Mouse (Mus musculus): ENCODE results near the gene Mocs1. TPM values are rescaled to one million over a fixed set of nuclear protein-coding genes. Genes with fewer than 3 reads are reported as not detected.
"Not testable (repeated sequence)": the region's sequence is repeated elsewhere in the genome, so short reads cannot be mapped to it uniquely, and the experiment has no call there.

Gene Mocs1
- polyA plus RNA-seq, 1 experiment, result 41.4 TPM

DNA sequence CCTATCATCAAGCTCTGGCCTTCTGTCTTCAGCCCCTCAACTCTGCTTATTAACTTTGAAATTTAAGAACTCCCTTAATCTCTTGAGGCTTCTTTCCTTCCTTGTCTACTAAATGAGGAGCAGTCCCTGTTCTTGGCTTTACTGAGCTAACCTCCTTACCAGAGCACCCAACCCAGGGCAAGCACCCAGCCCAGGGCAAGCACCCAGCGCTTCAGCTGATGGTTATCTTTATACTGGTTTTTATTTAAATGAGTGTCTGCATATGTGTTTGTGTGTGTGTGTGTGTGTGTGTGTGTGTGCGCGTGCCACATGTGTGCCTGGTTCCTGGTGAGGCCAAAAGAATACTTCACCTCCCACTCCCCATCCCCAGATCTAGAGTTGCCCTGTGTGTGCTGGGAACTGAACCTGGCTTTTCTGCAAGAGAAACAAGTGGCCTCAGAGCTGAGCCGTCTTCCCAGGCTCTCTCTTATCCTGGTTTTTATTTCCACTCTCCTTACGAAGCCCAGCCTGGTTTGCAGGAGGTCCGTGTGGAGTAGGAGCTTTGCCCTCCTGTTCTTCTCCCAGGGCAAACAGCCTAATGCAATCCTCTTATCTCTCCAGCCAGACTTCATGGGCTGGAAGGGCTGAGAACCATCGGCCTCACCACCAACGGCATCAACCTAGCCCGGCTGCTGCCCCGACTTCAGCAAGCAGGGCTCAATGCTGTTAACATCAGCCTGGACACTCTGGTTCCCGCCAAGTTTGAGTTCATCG is 10.8 kb downstream of the Mocs1 start:
- TF ChIP-seq POLR2A (IDR thresholded peaks at IDR 0.05; ENCODE audit: low read depth, low read length), result no peak
- TF ChIP-seq CTCF (conservative IDR thresholded peaks at IDR 0.05; ENCODE audit: insufficient read depth, insufficient read length, low read depth, low read length), result no peak
- no peaks in the 10 kb centered on the region for H3K27me3 ChIP-seq (replicated peaks; ENCODE audit: control insufficient read depth, insufficient read depth, low read length)
- H3K36me3 ChIP-seq (ENCODE audit: control insufficient read depth, insufficient read depth, low read length), result peaks cover 3% of the 10 kb centered on the region; the same call in 1 of the 2 replicates
- WGBS, result 89% methylated on average over 12 of the region's 12 CpGs
- no peak overlapping the region for H3K4me3 ChIP-seq (ENCODE audit: insufficient read depth, low read depth, low read length)
- H3K27ac ChIP-seq (ENCODE audit: insufficient read depth, low read depth, low read length), result no peak overlapping the region
- no peaks in the 10 kb centered on the region for H3K4me1 ChIP-seq (ENCODE audit: control insufficient read depth, insufficient read depth, low read length)
- DNase-seq, result no peak

DNA sequence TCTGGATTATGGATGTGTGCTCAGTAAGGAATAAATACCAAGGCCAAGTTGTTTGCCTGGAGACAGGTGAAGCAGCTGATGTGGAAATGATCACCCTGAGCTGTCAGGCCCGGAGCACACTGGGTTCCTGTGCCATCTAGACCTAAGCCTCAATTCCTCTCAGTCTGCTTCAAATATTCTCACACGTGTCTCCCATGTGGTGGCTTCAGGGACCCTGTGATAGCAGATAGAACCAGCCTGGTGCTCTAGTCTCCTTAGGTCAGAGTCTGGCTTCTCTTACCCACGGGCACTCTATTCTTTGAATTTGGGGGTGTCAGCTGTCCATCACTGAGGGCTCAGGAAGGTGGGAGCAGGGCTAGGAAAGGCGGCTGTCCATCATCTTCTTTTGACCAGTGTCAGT is 11.5 kb downstream of the Mocs1 start:
- H3K27me3 ChIP-seq (replicated peaks; ENCODE audit: control insufficient read depth, insufficient read depth, low read length), result no peaks in the 10 kb centered on the region
- H3K36me3 ChIP-seq (ENCODE audit: control insufficient read depth, insufficient read depth, low read length), result peaks cover 3% of the 10 kb centered on the region; the same call in 1 of the 2 replicates
- DNase-seq, result no peak
- no peak overlapping the region for H3K4me3 ChIP-seq (ENCODE audit: insufficient read depth, low read depth, low read length)
- H3K27ac ChIP-seq (ENCODE audit: insufficient read depth, low read depth, low read length), result no peak overlapping the region
- no peak for TF ChIP-seq CTCF (conservative IDR thresholded peaks at IDR 0.05; ENCODE audit: insufficient read depth, insufficient read length, low read depth, low read length)
- no peak for TF ChIP-seq POLR2A (IDR thresholded peaks at IDR 0.05; ENCODE audit: low read depth, low read length)
- no peaks in the 10 kb centered on the region for H3K4me1 ChIP-seq (ENCODE audit: control insufficient read depth, insufficient read depth, low read length)
- 93% methylated on average over 4 of the region's 4 CpGs for WGBS

DNA sequence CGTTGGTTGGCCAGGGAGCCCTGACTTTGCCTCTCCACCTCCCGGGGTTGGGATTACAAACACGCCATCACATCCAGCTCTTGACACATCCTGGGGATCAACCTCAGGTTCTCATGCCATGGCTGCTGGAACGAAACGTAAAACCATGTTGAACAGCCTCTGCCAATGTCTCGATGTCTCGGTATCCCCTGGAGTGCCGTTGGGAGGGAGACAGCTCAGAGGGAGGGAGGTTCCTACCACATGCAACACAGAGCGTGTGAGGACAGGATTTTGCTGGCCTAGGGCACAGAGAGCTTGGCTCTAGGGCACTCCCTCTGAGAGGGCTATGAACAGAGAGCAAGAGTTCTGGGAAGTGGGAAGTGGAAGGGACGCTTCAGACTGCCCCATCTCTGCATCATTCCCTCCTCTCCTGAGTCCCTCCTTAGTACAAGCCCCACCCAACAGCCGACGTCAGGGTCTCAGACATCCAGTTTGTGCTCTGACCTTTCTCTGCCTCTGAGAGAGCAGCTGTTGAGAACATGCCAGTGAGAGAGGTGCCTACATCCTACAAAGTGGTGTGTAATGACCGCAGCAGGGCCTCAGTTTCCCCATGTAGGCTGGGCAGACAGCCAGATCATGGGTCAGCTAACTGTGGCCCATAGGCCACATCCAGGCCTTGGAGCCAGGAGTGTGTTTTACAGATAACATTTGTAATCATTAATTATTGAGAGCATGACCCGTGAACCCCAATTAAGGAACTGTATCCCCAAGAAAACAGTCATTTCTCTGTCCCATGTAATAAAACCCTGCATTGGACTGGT is 12.4 kb downstream of the Mocs1 start:
- no peak for TF ChIP-seq POLR2A (IDR thresholded peaks at IDR 0.05; ENCODE audit: low read depth, low read length)
- no peak for TF ChIP-seq CTCF (conservative IDR thresholded peaks at IDR 0.05; ENCODE audit: insufficient read depth, insufficient read length, low read depth, low read length)
- WGBS, result 77% methylated on average over 14 of the region's 14 CpGs

DNA sequence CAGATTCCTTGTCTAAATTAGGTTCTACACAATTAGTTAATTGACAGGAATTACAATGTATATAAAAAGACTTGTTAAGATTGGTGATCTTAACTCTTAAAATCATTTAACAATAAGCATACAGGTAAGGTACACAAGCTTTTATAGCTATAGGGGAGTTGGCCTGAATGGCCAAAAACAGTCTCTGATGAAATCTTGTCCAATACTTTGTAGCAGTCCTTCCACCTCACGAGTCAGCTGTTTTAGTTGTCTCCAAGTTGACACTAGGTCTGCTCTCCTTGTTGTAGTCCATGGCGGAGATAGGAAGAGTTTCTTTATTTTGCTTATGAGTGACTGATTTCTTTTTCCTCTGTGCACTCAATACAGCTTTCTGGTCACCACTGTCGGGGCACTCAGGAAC is 14.7 kb downstream of the Mocs1 start:
- 56% methylated on average over 3 of the region's 3 CpGs for WGBS
- H3K27ac ChIP-seq (ENCODE audit: insufficient read depth, low read depth, low read length); H3K4me3 ChIP-seq (ENCODE audit: insufficient read depth, low read depth, low read length); H3K36me3 ChIP-seq (ENCODE audit: control insufficient read depth, insufficient read depth, low read length); DNase-seq; H3K4me1 ChIP-seq (ENCODE audit: control insufficient read depth, insufficient read depth, low read length); H3K27me3 ChIP-seq (replicated peaks; ENCODE audit: control insufficient read depth, insufficient read depth, low read length): not testable (repeated sequence)

More for the DNA sequence above, 12.4 kb downstream of the Mocs1 start:
- Histone ChIP-seq H3K4me1 (ENCODE audit: control insufficient read depth, insufficient read depth, low read length) (no peaks in the 10 kb centered on the region), H3K36me3 (ENCODE audit: control insufficient read depth, insufficient read depth, low read length) (peaks cover 3% of the 10 kb centered on the region; the same call in 1 of the 2 replicates), H3K27me3 (replicated peaks; ENCODE audit: control insufficient read depth, insufficient read depth, low read length) (no peaks in the 10 kb centered on the region), H3K4me3 (ENCODE audit: insufficient read depth, low read depth, low read length) (no peak overlapping the region), H3K27ac (ENCODE audit: insufficient read depth, low read depth, low read length) (no peak overlapping the region)
- DNase-seq, result no peak

DNA sequence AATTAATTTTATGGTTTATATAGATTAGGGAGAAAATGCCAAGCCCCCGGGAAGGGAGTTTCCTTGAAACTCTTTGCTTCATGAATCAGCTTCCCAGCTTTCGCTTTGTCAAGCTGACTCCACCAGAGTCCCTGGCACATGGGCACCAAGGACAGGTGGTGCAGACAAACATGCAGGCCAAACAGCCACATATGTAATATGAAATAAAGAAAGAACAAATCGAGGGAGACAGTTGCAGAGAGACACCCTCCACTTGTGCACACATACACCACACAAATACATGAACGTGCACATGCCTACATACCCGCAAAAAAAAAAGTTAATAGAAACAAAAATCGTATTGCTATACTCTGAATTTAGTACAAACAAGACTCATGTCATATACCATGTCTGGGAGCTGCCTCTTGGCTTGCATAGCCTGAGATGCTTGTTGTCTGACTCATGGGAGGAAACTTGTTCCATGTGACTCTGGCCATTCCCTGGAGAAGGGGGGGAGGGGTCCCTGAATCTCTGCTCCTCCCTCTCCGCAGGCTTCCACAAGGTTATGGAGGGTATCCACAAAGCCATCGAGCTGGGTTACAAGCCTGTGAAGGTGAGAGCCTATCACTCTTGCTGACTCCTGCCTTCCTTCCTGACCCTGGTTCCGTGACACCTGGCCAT is 20.5 kb downstream of the Mocs1 start:
- Histone ChIP-seq H3K4me1 (ENCODE audit: control insufficient read depth, insufficient read depth, low read length) (no peaks in the 10 kb centered on the region), H3K36me3 (ENCODE audit: control insufficient read depth, insufficient read depth, low read length) (no peaks in the 10 kb centered on the region), H3K4me3 (ENCODE audit: insufficient read depth, low read depth, low read length) (no peak overlapping the region), H3K27me3 (replicated peaks; ENCODE audit: control insufficient read depth, insufficient read depth, low read length) (no peaks in the 10 kb centered on the region), H3K27ac (ENCODE audit: insufficient read depth, low read depth, low read length) (no peak overlapping the region)
- 66% methylated on average over 9 of the region's 9 CpGs for WGBS
- no peak for DNase-seq
- TF ChIP-seq POLR2A (IDR thresholded peaks at IDR 0.05; ENCODE audit: low read depth, low read length), result no peak
- TF ChIP-seq CTCF (conservative IDR thresholded peaks at IDR 0.05; ENCODE audit: insufficient read depth, insufficient read length, low read depth, low read length), result no peak

DNA sequence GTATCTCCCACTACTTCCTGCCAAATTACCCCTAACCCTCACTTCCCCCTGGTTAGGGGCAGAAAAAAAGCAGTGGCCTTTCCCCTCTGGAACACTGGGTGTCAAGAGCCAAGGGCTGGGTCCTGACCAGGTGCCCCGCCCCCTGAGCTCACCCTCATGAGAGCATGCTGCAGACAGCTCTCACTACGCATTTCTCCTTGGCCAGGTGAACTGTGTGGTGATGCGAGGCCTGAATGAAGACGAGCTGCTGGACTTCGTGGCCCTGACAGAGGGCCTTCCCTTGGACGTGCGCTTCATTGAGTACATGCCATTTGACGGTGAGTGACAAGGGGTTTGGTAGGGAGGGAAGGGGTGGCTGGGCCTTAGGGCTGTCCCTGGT is 21.1 kb downstream of the Mocs1 start:
- 87% methylated on average over 8 of the region's 8 CpGs for WGBS
- H3K27me3 ChIP-seq (replicated peaks; ENCODE audit: control insufficient read depth, insufficient read depth, low read length), result no peaks in the 10 kb centered on the region
- no peak for DNase-seq
- TF ChIP-seq POLR2A (IDR thresholded peaks at IDR 0.05; ENCODE audit: low read depth, low read length) (no peak), CTCF (conservative IDR thresholded peaks at IDR 0.05; ENCODE audit: insufficient read depth, insufficient read length, low read depth, low read length) (no peak)
- H3K27ac ChIP-seq (ENCODE audit: insufficient read depth, low read depth, low read length), result no peak overlapping the region
- no peaks in the 10 kb centered on the region for H3K4me1 ChIP-seq (ENCODE audit: control insufficient read depth, insufficient read depth, low read length)
- no peaks in the 10 kb centered on the region for H3K36me3 ChIP-seq (ENCODE audit: control insufficient read depth, insufficient read depth, low read length)
- H3K4me3 ChIP-seq (ENCODE audit: insufficient read depth, low read depth, low read length), result no peak overlapping the region

DNA sequence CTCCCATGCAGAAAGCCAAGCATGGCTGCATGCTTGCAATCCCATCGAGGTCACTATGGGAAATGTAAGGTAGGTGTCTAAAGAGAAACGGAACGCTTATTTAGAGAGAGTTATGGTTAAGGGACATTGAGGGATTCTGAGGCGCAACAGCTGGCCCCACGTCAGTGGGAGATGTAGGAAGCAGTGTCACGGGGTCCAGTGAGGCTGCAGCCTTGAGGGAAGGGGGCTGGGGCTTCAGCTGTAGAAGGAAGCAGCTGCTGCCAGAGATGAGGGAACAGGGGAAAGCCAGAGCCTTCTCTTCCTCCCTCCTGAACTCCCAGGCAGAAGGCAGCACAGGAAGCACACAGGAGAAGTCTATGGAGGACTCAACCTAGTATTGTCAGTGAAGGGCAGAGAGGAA is 22.8 kb downstream of the Mocs1 start:
- H3K36me3 ChIP-seq (ENCODE audit: control insufficient read depth, insufficient read depth, low read length), result no peaks in the 10 kb centered on the region
- no peaks in the 10 kb centered on the region for H3K27me3 ChIP-seq (replicated peaks; ENCODE audit: control insufficient read depth, insufficient read depth, low read length)
- no peak overlapping the region for H3K4me3 ChIP-seq (ENCODE audit: insufficient read depth, low read depth, low read length)
- TF ChIP-seq CTCF (conservative IDR thresholded peaks at IDR 0.05; ENCODE audit: insufficient read depth, insufficient read length, low read depth, low read length), result no peak
- TF ChIP-seq POLR2A (IDR thresholded peaks at IDR 0.05; ENCODE audit: low read depth, low read length), result no peak
- 68% methylated on average over 6 of the region's 6 CpGs for WGBS
- H3K27ac ChIP-seq (ENCODE audit: insufficient read depth, low read depth, low read length), result no peak overlapping the region
- no peak for DNase-seq
- no peaks in the 10 kb centered on the region for H3K4me1 ChIP-seq (ENCODE audit: control insufficient read depth, insufficient read depth, low read length)

Measured in kidney, adult 2 months (tissue).